Mouse (Mus musculus): Measurements from ENCODE around the gene Tubb3. TPM values are rescaled to one million over a fixed set of nuclear protein-coding genes. Genes with fewer than 3 reads are reported as not detected.

Gene Tubb3
- total RNA-seq (2014; fragmentation: Nextera tagmentation) (1.0 and 1.3 TPM in 2 replicates), total RNA-seq (2017) (0.19 TPM in 1 of 2 replicates, not detected in the other)

DNA sequence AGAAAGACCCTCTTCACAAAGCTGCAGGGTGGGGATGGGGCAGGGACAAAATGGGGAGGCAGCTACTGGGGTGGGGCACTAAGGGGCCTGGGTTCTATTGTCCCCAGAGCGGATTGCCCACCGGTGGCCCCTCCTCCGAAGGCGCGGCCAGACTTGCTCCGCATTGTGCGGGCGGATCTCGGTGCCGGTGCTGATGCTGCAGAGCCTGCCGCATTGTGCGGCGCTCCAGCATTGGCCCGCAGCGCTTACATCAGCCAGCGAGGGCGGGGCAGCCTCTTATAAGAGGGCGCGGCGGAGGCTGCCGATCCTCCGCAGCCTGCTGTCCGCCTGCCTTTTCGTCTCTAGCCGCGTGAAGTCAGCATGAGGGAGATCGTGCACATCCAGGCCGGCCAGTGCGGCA, at the start of gene Tubb3:
Tubb3 (plus strand) TSS at position 179 of the 400 bp plus-strand sequence.
- ATAC-seq (replicated peaks; ENCODE audit: low FRiP score, low TSS enrichment, poor library complexity, severe bottlenecking): peak; percentile 64

DNA sequence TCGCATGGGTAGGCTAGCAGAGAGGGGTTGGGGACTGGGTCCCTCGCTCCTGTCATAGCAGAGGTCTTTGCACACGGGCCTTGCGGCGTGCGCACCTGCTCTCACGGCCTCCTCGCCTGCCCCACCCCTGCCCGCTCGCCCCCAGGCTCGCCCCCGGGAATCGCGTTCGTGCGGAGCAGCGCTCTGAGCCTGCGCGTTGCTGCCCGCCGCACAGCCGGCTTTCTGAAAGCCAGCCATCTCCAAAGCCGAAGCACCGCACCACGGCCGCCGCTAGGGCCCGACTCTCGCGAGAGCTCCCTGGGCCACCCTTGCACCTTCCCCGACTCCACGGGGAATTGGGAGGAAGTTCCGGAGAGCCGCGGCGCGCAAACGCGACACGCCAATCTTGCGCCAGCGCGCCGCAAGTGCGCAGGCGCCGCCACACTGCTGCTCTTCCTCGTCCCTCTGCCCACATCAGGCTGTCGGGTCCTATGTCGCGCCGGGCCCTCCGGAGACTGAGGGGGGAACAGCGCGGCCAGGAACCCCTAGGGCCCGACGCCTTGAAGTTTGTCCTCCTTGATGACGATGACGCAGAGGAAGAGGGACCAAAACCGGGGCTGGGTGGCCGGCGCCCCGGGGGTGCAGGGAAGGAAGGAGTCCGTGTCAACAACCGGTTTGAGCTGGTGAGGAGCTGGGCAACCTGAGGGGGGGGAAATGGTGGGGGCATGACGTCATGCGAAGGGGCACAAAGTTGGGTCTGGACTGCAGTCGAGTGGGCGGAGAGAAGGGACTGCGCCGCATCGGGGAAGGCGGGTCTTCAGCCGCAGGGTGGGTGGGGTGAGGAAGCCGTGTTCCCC, 37.6 kb upstream of the Tubb3 start, which contains the start of gene Tcf25:
Tcf25 (plus strand) TSS at position 351 of the 836 bp plus-strand sequence.
- peak; percentile 81 for ATAC-seq (replicated peaks; ENCODE audit: low FRiP score, low TSS enrichment, poor library complexity, severe bottlenecking)

DNA sequence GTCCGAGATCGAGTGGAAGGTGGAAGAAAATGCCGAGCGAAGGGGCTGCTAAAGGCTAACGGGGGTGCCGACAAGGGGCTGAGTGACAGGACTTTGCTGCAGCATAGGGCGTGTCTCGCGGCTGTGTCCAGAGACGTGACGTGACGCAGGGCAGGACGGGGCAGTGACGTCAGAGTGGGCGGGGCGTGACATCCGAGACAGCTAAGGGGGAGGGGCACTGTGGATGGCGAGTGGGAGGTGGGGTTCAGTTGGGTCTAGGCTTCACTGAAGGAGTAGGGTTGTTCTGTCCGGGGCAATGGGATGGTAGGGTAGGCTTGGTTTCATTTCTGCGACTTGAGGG, 37.0 kb upstream of the Tubb3 start:
- peak; percentile 74 for ATAC-seq (replicated peaks; ENCODE audit: low FRiP score, low TSS enrichment, poor library complexity, severe bottlenecking)

DNA sequence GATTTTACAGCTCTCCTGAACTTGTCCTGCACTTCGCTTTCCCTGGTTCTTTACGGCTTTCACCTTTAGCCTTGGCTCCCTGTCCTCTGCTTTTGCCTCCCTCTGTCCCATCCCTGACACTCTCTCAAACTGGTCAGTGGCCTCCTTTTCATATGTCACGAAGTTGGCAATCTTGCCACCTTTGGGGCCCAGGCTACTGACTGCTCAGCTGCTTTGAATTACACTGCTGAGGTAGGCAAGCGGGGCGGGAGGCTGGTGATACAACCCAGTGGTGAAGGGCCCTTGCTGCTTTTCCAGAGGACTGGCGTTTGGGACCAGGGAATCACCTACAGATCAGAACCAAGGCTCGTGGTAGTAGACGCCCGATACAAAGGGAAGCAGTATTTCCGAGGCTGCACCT, 35.5 kb upstream of the Tubb3 start:
- ATAC-seq (replicated peaks; ENCODE audit: low FRiP score, low TSS enrichment, poor library complexity, severe bottlenecking): no peak

DNA sequence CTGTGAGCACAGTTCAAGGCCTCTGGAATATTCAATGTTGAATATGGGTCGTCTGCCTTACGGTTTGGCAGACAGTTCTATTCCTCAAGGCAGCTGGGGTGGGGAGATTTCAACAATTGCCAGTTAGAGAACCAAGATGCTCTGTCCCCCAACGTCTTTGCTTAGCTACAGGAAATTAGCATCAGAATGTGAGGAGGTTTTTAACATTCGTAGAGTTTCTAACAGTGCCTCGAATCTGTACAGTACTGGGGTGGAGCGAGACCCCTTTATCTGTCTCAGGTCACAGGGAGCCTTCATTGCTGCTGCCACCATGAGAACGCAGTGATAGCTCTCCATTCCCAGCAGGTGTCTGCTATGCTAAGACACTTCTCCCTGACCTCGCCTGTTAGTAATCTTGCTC, 35.1 kb upstream of the Tubb3 start:
- ATAC-seq (replicated peaks; ENCODE audit: low FRiP score, low TSS enrichment, poor library complexity, severe bottlenecking): no peak

DNA sequence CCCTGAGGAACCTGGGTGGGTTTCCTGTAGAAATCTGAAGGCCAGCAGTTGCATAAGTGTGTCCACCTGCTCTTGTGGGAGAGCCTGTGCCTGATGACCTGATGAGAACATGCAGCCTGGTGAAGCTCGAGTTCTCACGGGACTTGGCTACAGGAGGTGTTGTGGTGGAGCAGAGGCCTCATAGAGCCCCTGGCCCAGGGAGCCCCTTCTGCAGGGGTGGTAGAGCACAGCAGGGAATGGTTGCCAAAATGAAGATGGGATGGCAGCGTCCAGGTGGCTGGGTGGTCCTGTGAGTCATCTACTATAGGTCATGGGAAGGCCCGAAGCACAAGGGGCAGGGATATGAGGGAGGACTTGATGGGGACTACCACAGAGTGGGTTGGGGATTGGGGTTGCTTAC, 29.5 kb upstream of the Tubb3 start:
- no peak for ATAC-seq (replicated peaks; ENCODE audit: low FRiP score, low TSS enrichment, poor library complexity, severe bottlenecking)

DNA sequence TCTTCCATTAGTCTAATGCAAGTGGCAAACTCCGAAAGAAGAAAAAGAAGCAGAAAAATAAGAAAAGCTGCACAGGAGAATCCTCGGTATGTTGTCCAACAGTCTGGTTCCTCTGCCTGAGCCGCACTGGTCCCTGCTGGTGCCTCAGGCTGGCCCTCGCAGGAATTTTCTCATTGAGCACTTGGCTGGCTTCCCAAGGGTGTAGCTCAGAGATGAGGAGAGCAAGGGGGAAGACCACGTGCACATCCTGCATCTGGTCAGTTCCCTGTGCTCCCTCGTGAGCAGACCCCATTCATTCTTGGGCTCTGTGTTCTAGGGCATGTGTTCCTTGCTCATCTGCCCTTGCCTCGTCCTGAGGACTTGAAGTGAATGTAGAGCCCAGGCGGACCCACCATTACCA, 28.7 kb upstream of the Tubb3 start:
- ATAC-seq (replicated peaks; ENCODE audit: low FRiP score, low TSS enrichment, poor library complexity, severe bottlenecking): no peak

DNA sequence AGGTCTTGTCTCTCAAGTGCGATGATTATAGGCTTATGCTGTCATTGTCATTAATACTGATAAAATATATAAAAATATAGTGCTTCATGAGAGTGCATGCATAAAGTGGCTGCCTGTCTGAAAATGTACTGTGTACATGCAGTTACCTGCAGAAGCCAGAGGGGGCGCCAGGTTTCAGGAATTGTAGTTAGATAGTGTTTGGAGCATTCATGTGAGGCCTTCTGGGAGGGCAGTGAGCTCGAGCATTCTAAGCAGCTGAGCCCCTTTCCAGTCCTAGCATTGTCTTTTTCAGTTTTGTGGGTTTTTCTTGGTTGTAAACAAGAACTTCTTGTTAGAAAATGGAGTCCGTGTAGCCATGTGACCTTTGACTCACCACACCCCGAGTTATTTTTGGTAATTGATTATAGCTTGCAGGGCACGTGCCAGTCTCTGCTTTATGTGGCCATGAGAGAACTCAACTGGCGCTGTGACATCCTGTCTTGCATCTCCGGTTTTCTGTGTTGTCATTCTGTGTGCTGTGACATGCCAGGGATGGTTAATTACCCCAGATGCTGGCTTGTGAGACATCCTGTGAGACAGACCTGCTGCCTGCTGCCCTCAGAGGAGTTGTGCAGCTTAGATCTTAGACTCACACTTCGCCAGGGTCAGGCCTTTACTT, 26.2 kb upstream of the Tubb3 start:
- ATAC-seq (replicated peaks; ENCODE audit: low FRiP score, low TSS enrichment, poor library complexity, severe bottlenecking): peak; percentile 67; the same call in 1 of the 2 replicates

DNA sequence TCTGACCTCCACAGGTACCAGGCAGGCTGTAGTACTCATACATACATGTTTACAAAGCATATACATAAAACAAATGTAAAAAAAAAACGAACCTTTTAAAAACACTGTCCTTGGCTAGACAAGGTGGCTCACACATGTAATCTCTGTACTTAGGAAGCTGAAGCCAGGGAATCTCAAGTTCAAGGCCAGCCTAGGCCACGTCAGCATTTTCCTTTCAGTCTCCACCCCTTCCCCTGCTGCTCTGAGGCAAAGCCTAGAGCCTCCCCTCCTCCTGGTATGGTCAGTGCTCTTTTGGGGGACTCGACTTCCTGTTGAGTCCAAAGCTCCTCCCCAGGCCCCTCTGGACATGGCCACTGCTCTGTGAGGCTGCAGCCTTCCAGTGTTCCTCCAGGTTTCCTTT, 24.2 kb upstream of the Tubb3 start:
- ATAC-seq (replicated peaks; ENCODE audit: low FRiP score, low TSS enrichment, poor library complexity, severe bottlenecking): no peak

DNA sequence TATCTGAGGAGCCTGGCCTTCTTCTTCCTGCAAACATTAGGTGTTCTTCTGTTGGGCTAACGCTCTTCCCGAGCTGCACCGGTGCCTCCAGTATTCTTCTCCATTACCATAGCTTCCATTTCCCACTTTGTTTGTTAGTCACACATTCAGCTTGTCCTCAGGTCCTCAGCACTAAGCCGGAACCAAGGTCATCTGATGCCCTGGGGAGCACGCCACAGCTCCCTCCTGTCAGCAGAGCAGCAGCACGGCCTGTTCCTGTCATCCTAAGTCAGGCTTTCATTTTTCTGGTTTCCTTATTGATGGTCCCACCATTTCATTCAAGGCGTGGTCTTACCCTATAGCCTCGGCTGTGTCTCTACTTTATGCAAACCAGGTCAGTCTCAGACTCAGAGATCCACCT, 23.4 kb upstream of the Tubb3 start:
- no peak for ATAC-seq (replicated peaks; ENCODE audit: low FRiP score, low TSS enrichment, poor library complexity, severe bottlenecking)

DNA sequence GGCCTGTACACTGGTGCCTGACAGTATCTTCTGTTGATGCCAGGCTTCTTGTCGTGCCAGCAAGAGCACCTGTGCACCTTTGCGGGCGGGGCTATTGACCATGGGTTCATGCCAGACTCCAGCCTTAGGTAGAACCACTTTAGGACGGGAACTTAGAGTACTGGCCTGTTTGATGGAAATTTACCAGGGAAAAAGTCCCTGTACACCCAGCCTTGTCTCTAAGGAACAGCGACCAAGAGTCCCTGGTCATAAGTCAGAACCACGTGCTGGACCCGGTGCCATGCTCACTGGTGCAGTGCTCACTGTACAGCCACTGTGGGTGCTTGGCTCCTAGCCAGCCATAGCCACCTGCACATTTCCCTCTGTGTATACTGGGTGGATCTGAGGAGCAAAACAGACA, 22.2 kb upstream of the Tubb3 start:
- no peak for ATAC-seq (replicated peaks; ENCODE audit: low FRiP score, low TSS enrichment, poor library complexity, severe bottlenecking)

DNA sequence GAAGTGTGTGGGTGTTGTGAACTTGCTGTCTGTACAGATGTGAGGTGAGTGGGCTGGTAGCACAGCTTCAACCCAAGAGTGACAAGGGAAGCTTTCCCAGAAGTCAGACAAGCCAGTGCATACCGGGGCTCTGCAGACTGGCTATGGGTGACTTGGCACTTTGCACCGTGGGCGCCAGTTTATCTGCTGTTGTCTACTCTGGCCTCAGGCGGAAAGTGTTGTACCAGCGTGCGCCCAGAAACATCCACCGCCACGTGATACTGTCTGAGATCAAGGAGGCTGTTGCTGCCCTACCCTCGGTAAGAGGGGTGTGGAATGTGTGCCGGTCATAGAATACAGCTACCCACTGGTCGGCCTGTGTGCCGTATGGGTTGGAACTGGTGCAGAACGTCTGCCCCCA, 12.9 kb upstream of the Tubb3 start:
- ATAC-seq (replicated peaks; ENCODE audit: low FRiP score, low TSS enrichment, poor library complexity, severe bottlenecking): peak; percentile 74

DNA sequence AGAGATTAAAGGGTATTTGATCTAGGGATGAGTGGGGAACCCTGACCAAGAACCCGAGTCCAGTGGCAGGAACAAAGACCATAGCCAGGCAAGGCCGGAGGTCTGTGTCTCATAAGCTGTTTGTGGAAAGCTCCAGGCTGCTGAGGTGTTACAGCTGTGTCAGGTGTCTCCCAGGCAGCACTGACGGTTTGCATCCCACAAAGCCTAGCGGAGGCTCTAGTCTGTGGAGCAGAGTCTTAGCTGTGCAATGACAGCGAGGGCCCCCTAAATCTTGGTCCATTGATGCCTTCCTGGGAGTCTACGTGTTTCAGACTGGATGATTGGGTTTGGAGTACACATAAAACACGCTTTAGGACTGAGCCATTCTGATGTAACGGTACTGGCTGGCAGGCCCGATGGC, 9.3 kb upstream of the Tubb3 start:
- ATAC-seq (replicated peaks; ENCODE audit: low FRiP score, low TSS enrichment, poor library complexity, severe bottlenecking): no peak

DNA sequence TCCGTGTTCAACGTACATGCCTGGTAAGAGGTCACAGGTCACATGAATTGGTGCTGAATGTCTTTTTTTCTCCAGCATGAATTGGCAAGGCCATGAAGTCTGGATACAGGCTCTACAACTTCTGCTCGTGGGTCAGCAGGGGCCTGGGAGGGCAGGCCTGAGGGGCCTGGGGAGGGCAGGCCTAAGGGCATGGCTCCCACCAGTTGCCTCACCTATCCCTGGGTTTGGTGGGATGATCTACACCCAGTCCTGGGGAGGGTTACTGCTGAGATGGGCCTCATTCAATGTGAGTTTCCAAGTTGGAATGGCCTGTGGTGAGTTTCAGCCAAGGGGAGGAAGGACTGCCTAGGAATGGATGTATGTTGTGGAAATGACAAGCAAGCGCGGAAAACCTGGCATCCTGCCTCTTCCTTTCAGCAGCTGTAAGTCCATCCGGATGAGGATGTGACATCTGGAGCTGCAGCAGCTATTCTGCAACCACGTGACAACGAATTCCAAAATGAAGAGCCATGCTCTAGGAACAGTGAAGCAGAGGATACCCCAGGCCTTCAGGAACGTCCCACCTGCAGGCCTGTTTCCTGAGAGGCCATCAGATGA, 8.4 kb upstream of the Tubb3 start:
- ATAC-seq (replicated peaks; ENCODE audit: low FRiP score, low TSS enrichment, poor library complexity, severe bottlenecking): no peak

DNA sequence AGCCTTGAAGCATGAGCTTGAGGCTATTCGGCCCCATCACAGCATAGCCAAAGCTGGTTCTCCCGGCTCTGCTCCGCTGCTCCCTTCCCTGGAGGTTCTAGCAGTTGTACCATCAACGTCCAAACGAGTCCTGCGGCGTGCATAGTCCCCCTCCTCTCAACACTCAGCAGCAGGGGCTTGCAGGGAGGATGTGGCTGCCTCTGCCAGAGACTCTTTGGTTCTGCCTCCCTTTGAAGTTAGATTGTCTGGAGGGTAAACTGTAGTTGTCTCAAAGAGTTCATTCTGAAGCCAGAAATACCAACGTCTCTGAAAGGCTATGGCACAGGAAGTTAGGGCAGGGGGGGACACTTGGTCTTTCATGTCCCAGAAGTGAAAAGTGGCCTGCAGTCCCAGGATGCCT, 6.7 kb upstream of the Tubb3 start:
- ATAC-seq (replicated peaks; ENCODE audit: low FRiP score, low TSS enrichment, poor library complexity, severe bottlenecking): no peak

DNA sequence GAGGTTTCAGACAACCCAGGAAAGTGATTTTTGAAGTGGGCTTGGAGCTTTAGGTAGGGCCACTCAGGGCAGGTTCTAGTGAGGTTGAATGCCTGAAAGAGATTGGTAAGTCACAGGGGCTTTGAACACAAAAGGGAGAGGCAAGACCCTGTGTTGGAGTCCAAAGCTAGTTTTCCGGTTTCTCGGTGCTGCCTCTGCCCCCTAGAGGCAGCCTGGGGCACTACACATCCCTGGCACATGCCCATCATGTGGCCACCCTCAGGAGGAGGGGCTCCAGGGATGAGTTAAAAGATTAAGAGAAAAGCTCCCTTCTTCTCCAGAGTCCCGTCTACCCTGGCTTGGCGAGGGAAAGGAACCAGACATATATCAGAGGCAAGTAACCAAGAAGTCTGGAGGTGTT, 4.4 kb upstream of the Tubb3 start, which contains the start of gene Mc1r:
Mc1r (plus strand) TSS at position 322 of the 400 bp plus-strand sequence.
- peak; percentile 35 for ATAC-seq (replicated peaks; ENCODE audit: low FRiP score, low TSS enrichment, poor library complexity, severe bottlenecking)

DNA sequence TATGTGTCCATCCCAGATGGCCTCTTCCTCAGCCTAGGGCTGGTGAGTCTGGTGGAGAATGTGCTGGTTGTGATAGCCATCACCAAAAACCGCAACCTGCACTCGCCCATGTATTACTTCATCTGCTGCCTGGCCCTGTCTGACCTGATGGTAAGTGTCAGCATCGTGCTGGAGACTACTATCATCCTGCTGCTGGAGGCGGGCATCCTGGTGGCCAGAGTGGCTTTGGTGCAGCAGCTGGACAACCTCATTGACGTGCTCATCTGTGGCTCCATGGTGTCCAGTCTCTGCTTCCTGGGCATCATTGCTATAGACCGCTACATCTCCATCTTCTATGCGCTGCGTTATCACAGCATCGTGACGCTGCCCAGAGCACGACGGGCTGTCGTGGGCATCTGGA, 3.6 kb upstream of the Tubb3 start:
- ATAC-seq (replicated peaks; ENCODE audit: low FRiP score, low TSS enrichment, poor library complexity, severe bottlenecking): no peak

DNA sequence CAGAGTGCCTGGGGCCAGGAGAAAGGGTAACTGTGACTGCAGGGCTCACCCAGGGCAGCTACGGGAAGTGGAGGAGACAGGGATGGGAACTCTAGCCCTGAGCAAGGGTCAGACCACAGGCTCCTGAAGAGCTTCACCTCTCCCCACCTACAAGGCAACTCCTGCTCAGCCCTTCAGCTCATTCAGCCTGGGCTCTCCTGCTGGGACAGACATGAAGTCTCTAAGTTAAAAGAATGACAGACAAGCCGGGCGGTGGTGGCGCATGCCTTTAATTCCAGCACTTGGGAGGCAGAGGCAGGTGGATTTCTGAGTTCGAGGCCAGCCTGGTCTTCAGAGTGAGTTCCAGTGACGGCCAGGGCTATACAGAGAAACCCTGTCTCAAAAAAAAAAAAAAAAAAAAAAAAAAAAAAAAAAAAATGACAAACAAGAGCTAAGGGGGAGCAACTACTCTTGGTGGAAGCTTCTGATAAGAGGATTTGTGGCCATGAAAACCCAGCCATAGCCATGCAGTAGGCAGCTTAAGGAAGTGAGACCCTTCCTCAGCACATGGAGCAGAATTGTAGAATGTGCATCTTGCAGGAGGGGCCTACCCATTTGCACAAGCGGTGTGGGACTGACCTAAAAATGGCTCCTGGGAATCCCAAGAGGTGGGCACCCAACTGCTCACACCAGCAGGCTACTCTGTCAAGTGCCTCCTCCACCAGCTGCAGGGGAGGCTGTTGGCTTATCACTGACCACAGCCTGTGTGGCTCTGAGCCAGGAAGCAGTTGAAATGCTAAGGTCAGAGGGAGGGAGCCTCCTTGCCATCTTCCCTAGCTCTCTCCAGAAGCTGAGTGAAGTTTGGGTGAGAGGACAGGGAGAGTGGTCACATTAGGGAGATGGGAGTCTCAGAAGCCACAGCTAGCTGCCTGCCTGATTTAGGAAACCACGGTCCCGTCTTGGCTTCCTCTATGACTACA, 2.4 kb upstream of the Tubb3 start:
- peak; percentile 54 for ATAC-seq (replicated peaks; ENCODE audit: low FRiP score, low TSS enrichment, poor library complexity, severe bottlenecking)

DNA sequence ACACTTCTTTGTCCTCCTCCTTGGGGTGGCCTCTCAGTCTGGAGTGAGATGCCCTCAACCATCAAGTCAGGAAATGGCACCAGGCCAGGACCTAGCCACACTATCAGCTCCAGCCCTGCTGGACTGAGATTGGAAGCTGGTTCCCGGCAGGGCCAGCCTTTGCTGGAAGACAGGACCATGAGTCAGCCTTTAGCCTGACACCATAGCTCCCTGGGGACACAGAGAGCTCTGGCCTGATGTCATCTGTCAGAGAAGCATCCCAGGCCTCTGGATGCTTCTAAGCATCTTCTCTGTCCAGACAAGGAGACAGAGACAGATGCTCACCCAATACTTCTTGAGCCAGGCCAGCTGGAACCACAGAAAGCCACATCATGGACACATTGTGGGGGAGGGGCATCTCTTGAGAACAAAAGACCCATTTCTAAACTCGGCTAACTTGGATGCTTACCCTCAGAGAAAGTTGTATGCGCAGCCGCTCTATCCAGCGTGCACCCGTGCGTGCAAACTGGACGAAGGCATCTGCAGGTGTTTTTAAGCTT, 1.1 kb upstream of the Tubb3 start:
- peak; percentile 19 for ATAC-seq (replicated peaks; ENCODE audit: low FRiP score, low TSS enrichment, poor library complexity, severe bottlenecking)

Data from megakaryocyte-erythroid progenitor cell, adult 5-6 weeks (primary cell).